Mouse (Mus musculus) liver, embryonic 14.5 days (tissue): ENCODE results near the gene Ttll11.

Experiments
- CTCF ChIP-seq: IDR thresholded peaks from 2 replicates; pipeline ENCODE4 v1.5.1; 2016; ENCODE audit warnings: antibody characterized with exemption, low read depth, control low read depth
- EP300 ChIP-seq: IDR thresholded peaks from 2 replicates; pipeline ENCODE4 v1.6.1; 2016; ENCODE audit warnings: antibody characterized with exemption, low read depth

DNA sequence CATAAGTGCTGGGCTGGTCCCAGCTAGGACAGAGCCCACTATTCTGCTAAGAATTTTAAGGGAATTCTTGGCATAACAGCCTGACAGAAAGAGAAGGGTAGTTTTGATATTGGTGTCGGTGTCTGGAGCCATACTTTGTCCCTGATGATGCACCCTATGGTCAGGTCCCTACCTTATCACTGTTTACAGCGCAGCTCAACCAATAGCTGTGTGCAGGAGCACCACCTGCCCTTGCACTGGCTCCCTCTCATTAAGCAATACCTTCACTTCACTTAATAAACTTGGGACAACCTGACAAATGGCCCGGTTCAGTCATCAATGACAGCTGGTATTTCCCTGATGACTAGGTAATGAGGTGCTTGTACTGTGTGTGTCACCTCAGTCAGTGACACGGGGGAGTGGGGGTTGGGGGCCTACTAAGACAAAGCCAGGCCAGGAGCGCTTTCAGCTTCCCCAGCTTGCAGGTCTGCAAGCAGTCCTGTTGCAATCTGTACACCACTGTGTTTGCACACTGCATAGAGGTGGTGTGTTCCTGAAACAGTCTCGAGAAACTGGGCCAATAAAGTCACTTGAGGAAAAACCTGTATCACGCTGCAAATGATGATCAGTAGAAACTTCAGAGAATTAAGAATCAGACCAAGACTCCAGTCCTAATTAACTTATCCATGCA, 22.1 kb downstream of the Ttll11 start:
- no peak for TF ChIP-seq CTCF
- TF ChIP-seq EP300, result no peak
